Mouse (Mus musculus): ENCODE data around the gene Rgs14.

The Rgs14 gene

GRCm38 (mm10) chr13:55346745-55347144 lies 22.8 kb upstream of the Rgs14 start:
- DNase-seq (ENCODE audit: low spot score), result no peak

DNA sequence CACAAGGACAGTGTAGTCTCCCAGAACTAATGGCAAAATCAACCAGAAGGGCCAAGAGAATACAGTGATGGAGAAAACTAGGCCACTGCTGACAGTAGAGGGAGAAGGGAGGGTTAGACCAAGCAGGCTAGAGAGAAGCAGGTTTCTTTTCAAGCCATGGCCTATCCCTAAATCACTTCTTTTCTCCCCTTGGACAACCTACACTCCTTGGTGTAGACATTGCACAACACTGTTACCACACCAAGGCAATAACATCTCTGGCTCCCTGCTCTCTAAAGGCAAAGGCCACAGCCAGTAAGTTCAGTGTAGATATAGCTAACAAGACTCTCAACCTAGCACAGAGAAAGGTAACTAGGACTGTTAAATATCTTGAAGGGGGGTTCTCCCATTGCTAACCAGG lies 8.4 kb upstream of the Rgs14 start:
- no peak for DNase-seq (ENCODE audit: low spot score)

DNA sequence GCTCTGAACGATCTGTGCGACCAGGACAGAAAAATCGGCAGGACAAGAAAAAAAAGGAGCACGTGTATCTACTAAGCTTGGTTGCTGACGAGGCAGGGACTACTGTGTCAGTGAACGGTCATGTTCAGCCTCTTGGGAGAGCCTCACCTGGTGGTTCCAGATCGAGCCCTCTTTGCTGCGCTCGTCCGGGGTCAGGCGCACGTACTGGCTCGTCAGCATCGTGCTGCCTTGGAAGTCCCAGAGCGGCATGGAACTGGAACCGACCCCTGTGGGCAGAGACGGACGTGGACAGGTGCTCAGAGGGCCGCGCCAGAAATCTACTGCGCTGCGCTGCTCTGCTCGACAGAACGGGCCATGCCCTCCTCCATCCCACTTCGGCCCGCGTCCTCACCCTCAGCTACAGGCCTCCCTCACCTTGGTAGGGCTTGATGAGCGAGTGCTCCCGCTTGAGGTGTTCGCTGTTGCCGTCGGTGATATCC lies 7.5 kb upstream of the Rgs14 start:
- peak; percentile 28 for DNase-seq (ENCODE audit: low spot score)

DNA sequence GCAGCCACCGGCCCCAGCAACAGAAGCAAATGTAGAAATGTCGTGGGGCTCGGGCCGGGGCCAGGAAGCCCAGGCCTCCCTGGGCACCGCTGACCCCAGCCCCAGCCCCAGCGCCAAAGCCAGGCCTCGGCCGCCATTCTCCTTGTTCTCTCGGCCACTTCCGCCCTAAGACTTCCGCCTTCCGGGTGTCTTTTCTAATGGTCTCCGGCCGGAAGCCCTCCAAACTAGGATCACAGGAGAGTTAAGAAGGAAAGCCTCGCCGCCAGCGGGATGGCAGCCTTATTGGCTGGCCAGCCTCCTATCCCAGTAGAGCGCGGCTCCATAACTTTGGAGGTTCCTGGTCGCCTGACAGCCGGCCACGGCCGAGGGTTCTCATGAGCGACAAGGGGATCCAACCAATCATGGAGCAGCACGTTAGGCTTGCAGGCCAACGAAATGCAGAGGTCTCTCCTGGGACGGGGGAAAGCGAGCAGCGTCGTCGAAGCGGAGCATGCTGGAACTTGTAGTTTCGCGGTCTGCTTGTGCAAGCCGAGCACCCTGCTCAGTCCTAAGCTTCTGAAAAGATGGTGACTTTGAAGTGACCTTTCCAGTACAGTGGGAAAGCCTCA lies 7.0 kb upstream of the Rgs14 start, which contains the start of gene Lman2:
Lman2 (minus strand) TSS at position 331 of the 608 bp plus-strand sequence.
- DNase-seq (ENCODE audit: low spot score), result peak; percentile 97

DNA sequence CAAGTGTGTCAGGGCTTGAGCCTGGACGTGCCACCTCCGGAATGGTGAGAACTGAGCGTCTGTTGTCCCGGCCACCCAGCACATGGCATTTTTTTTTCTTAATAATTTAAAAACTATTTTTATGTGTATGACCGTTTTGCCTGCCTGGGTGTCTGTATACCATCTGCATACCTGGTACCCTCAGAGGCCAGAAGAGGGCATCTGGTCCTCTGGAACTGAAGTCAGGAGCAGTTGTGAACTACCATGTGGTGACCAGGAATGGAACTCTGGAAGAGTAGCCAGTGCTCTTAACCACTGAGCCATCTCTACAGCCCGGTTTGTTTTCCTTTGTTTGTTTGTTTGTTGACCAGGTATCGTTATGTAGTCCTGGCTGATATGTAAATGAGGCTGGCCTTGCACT lies 1.1 kb upstream of the Rgs14 start:
- no peak for DNase-seq (ENCODE audit: low spot score)

DNA sequence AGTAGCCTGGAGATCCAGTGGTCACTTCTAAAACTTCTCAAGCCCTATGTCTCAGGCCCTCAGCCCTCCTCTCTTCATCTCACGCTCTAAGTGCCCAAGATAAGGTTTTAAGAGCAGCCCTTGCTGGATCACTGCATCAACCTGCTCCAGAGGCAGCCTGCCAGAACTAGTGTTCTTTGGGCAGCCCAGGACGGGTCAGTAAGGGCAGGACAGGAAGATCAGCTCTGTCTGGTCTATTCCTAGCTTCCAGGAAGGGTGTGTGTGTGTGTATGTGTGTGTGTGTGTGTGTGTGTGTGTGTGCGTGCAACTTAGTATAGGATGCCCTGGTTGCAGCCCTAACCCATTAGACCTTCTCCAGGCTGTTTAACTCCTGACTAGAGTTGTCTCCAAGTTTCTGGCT lies 702 bp downstream of the Rgs14 start:
- DNase-seq (ENCODE audit: low spot score), result no peak

DNA sequence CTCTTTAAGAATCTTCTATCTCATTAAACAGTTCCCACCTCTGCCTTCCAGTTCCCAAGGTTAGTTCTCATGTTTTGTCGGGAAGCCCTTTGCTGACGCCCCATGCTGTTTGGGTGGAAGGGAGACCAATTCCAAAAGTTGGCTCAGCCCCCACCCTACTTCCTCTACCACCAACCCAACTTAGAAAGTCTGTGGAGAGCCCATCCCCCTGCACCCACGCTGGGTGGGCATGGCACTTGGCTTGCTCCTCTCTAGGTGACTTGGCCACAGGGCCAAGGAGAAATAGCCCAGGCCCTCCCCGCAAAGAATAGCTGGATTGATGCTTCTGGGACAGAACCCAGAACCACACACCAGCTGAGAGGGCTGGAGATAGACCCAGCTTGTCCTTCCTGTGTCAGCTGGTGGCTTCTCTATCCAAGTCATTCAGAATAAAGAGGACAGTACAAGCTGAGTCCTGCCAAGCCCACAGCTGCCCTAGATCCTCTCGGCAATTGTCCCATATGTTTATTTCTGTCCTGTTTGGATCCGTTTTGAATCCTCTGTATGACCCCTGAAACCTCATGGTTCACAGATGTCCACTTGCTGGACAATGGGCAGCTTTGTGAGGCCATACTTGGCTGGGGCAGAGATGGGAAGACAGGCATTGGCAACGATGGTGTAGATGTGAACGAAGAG lies 1.6 kb downstream of the Rgs14 start:
- no peak for DNase-seq (ENCODE audit: low spot score)

- DNase-seq (ENCODE audit: low spot score), result no peak
Measured at GRCm38 (mm10) chr13:55371740-55372139, 2.2 kb downstream of the Rgs14 start.

DNA sequence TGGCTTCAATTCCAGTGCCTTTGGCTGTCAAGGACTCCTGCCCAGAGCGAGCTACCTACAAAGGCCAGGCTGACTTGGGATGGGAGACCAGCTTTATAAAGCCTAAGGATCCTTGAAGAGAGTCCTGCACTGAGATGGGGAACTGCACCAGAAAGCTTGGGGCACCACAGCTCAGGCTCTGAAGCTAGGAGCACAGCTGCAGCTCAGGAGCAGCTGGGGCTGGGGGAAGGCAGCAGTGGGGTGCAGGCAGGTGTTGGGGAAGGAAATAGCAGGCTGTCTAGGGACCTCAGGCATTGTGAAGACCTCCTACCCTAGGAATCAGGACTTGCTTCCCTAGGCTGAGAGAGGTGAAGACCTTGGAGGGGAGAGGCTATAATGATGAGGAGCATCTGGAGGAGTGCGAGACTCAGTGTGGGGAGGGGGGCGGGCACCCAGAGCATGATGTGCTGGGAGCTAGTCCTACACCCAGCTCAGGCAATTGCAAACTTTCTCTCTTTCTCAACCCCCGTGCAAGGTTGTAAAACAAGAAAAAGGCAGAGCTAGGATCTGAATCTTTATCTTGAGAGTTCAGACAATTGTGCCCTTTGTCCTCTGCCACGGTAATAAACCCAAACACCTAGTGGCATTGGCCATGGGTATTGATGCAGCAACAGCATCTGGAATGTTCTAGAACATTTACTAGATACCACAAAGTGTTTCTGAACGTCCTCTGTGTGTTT lies 4.8 kb downstream of the Rgs14 start:
- no peak for DNase-seq (ENCODE audit: low spot score)

GRCm38 (mm10) chr13:55375877-55376276 lies 6.3 kb downstream of the Rgs14 start:
- DNase-seq (ENCODE audit: low spot score), result no peak

- no peak for DNase-seq (ENCODE audit: low spot score)
Measured at GRCm38 (mm10) chr13:55378907-55379580, 9.5 kb downstream of the Rgs14 start.

DNA sequence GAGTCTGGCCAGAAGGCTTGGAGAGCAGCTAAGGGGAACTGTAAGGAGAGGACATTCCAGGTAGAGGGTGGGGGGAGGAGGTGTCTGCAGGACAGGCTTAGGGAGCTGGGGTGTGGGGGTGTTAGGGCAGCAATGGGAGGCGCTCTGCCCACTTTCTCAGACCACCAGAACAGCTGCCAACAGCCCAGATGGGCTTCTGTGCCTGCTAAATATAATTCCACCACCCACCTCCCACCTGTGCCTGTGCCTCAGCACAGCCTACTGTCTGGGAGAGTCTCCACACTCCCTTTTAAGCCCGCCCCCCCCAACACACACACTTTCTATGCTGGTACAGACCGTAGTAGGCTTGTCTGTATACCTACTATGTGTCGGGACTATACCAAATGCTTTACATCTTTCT lies 12.3 kb downstream of the Rgs14 start:
- no peak for DNase-seq (ENCODE audit: low spot score)

DNA sequence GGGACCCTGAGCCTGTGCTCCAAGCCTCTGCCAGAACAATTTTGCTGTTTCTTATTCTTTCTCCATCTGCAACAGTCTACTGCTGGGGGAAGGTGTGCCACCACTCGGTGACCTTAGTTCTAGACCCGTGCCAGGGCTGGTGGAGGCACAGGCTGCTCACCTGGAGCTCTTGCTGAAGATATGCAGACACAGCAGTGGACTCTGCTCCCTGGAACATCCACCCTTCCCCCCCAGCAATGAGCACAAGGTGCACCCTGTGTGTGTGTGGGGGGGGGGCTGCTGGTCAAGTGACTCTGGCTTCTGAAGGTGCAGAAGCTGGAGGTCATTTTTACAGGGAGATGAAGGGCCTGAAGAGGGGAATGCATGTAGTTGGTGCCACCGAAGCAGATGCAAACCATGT lies 21.1 kb downstream of the Rgs14 start:
- no peak for DNase-seq (ENCODE audit: low spot score)

DNA sequence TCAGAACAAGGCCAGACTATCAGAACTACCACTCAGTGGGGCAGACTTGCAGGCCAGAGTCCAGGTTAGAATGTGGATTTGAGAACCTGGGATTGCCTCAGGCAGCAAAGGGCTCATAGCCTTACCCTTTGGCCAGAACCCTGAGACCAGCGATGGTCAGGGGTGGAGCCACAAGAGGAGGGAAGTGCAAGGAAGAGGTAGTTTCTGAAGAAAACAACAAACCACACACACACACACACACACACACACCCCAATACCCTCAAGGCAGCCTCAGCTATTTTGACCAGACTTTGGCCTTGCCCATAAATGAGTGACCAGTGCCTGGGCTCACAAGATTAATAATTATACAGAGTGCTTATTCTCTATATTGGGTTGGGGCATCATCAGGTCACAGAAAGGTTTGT lies 22.1 kb downstream of the Rgs14 start:
- DNase-seq (ENCODE audit: low spot score), result no peak

- no peak for DNase-seq (ENCODE audit: low spot score)
Measured at GRCm38 (mm10) chr13:55392933-55393332, 23.4 kb downstream of the Rgs14 start.

GRCm38 (mm10) chr13:55398088-55398487 lies 28.6 kb downstream of the Rgs14 start, which contains the start of gene Slc34a1:
TSS of gene Slc34a1 (plus strand) at chr13:55398187.
- no peak for DNase-seq (ENCODE audit: low spot score)

DNA sequence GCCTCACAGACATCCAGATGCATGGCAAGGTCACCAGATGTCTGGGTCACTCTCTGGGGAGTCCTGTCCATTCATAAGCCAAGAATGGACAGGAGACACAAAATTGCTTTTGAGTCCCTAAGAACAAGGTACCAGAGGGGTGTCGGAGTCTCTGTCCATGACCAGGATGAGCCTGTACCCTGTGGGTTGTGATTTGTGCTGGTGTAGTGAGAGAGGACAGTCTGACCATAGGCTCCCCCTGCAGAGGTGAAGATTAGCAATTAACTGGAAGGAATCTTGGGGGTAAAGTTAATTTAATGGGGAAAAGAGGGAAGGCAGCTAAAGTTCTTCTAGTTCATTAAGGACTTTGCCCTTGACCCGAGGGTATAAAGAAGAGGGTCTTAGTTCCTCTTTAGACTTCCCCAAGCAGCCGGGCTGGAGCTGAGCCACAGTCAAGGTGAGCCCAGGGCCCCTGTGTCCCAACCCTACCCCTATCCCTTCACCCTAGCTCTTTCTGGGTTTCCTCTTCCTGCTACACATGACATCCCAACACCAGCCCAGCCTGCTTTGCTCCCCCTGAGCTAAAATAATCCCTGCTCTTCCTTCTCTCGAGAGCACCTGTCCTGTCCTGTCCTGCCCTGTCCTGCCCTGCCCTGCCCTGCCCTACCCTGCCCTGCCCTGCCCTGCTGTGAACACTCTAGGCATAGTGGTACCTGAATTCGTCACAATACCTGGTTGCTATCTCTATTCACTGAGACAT lies 29.9 kb downstream of the Rgs14 start:
- DNase-seq (ENCODE audit: low spot score), result peak; percentile 23

DNA sequence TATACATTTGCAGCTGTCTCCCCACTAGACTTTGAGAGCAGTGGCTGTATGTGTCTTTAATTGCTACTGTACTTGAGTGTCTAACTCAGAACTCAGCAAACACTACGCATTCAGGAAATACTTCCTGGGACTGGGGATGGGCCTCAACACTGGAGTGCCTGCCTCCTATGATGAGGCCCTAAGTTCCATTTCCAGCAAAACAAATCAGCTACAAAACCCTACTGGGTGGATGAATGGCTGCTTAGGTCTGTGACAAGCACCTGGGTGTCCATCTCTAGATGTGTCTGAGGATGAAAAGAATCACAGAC lies 30.5 kb downstream of the Rgs14 start:
- no peak for DNase-seq (ENCODE audit: low spot score)

DNA sequence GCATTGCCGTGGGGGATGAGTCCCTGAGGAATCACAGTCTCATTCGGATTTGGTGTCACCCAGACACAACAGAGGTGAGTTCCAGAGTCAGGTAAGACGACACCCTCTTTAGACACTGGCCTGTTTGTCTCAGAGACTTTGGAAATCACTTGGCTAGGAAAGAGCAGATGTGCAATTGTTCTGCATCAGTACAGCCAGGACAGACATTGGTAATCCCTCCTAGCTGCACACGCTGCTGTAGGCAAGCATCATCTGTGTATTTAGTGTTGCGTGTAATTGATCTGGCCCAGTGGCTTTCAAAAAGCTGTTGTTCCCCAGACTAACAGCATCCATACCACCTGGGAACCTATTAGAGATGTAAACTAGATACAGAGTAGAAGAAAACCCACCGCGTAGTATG lies 33.7 kb downstream of the Rgs14 start:
- DNase-seq (ENCODE audit: low spot score), result no peak

- peak; percentile 54 for DNase-seq (ENCODE audit: low spot score)
Measured at GRCm38 (mm10) chr13:55403935-55404852, 34.7 kb downstream of the Rgs14 start.
